Mouse (Mus musculus) kidney, adult 2 months (tissue): Measurements from ENCODE around the gene Rbfox3.

Experiments
- CTCF ChIP-seq: fragments of 200-500 bp; conservative IDR thresholded peaks from 2 replicates; pipeline ENCODE4 v1.5.1; 2011; ENCODE audit warnings: low read depth, mild to moderate bottlenecking, control low read depth, low read length, moderate library complexity, mixed read lengths; ENCODE audit not compliant: insufficient read depth, insufficient read length
- POLR2A ChIP-seq: fragments of 200-500 bp; IDR thresholded peaks from one replicate; pipeline ENCODE4 v1.6.1; 2011; ENCODE audit warnings: low read depth, low read length, control low read depth

DNA sequence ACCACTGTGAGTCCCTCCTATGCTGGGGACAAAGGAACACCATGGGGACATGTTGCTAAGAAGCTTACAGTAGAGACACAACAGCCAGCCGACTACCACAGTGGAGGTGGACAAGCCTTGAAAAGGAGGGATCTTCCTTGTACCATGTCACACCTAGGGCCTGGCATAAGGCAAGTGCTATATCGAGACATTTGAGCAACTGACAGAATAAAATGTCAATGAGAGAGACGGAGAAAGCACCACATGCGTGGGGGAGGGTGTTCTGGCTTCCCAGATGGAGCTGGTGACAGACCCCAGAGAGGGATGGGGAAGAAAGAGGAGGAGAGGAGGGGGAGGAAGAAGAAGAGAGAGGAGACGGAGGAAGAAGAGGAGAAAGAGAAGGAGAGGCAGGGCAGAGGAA lies 96.3 kb downstream of the Rbfox3 start:
- TF ChIP-seq CTCF (no peak), POLR2A (no peak)
